Mouse (Mus musculus) stomach, embryonic 16.5 days (tissue): ENCODE data around the gene Ncoa3. TPM values are rescaled to one million over a fixed set of nuclear protein-coding genes. Genes with fewer than 3 reads are reported as not detected.

Source experiments
- ATAC-seq: fragments of 200-750 bp; cut with Nextera tagmentation; 2 replicates; pipeline ENCODE4 v1.8.0; 2017; ENCODE audit warnings: moderate number of reproducible peaks, moderate TSS enrichment; ENCODE audit not compliant: insufficient read depth, low FRiP score
- H3K27ac ChIP-seq: fragments of 300-500 bp; sonication (generic); 2 replicates; pipeline ENCODE4 v1.5.1; 2014; ENCODE audit warnings: low read length
- H3K27me3 ChIP-seq: fragments of 300-500 bp; sonication (generic); 2 replicates; pipeline ENCODE4 v1.6.1; 2014; ENCODE audit warnings: low read length, control low read depth, mixed read lengths; ENCODE audit not compliant: control insufficient read depth, insufficient read depth
- H3K36me3 ChIP-seq: fragments of 300-500 bp; sonication (generic); 2 replicates; pipeline ENCODE4 v1.6.1; 2014; ENCODE audit warnings: low read length; ENCODE audit not compliant: control insufficient read depth, insufficient read depth
- H3K4me1 ChIP-seq: fragments of 300-500 bp; sonication (generic); 2 replicates; pipeline ENCODE4 v1.6.1; 2014; ENCODE audit warnings: low read length, control low read depth, mixed read lengths; ENCODE audit not compliant: control insufficient read depth, insufficient read depth
- H3K4me2 ChIP-seq: fragments of 300-500 bp; sonication (generic); 2 replicates; pipeline ENCODE4 v1.6.1; 2014; ENCODE audit warnings: low read depth, low read length, mixed read lengths
- H3K4me3 ChIP-seq: fragments of 300-500 bp; sonication (generic); replicated peaks from 2 replicates; pipeline ENCODE4 v1.5.1; 2014; ENCODE audit warnings: mild to moderate bottlenecking, low read length
- H3K9ac ChIP-seq: fragments of 300-500 bp; sonication (generic); 2 replicates; pipeline ENCODE4 v1.6.1; 2014; ENCODE audit warnings: low read length
- H3K9me3 ChIP-seq: fragments of 300-500 bp; sonication (generic); replicated peaks from 2 replicates; pipeline ENCODE4 v1.6.1; 2016; ENCODE audit warnings: low read length, control low read depth; ENCODE audit not compliant: control insufficient read depth
- WGBS: fragments of 180-500 bp; shearing (Covaris S2); extraction: QIAGEN DNeasy Blood & Tissue Kit; methylation state at CpG from one replicate; pipeline ENCODE4 v1.1.7; 2014; 5-methylcytosine and 5-hydroxymethylcytosine counted together
- polyA plus RNA-seq: library from polyadenylated mRNA; unstranded; fragments of >200 nt; fragmentation: Nextera tagmentation; extraction: Ambion mirVana; gene quantifications from 2 replicates; pipeline ENCODE4 v1.2.1, GENCODE M21; 2015

The Ncoa3 gene
- polyA plus RNA-seq, 1 experiment from 2014 or later = 15.7 TPM

DNA sequence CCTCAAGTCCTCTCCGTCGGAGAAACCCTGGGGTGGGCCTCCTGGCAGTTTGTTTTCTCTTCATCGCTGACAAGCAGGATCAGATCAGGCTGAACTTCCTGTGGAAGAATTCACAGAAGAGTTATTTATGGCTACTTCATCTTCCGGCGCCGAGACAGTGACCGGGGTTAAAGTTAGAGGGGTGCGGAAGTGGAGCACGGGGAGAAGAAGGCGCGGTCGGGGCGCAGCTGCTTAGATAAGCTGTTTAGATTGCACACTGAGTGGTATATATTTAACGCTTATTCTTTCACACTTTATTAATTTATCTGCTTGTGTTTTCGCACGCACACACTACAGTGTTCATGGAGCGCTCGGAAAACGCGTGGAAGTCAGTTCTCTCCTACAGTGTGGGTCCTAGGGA, 37.6 kb upstream of the Ncoa3 start:
- no peak overlapping the region for H3K4me3 ChIP-seq
- peak overlapping the region; percentile 51 for H3K27ac ChIP-seq
- no peaks in the 10 kb centered on the region for H3K36me3 ChIP-seq
- 0 out of 2 replicates have a peak overlapping the region, but pooled peaks have one; percentile 0 for H3K9ac ChIP-seq
- no peak for ATAC-seq
- peaks cover 2% of the 10 kb centered on the region; the same call in 1 of the 2 replicates for H3K4me1 ChIP-seq
- 29% methylated on average over 20 of the region's 20 CpGs for WGBS
- H3K9me3 ChIP-seq = no peaks in the 10 kb centered on the region
- peak overlapping the region; percentile 11 for H3K4me2 ChIP-seq
- no peaks in the 10 kb centered on the region for H3K27me3 ChIP-seq

DNA sequence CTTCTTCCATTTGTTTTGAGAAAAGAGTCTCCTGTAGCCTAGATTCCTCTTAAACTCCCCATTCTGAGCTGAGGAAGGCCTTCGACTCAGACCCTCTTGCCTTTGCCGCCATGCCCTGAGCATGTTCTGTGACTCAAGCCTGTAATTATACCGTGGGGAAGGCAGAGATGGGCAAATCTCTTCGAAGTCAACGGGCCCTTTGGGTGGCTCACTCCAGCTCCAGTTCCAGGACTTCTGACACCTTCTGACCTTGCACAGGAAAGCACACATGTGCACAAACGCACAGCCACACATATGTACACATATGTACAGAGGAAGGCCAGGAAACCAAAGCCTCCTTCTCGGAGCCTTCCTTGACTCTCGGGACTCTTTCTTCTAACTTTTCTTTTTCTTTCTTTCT, 37.0 kb upstream of the Ncoa3 start:
- Histone ChIP-seq H3K9ac (no peak overlapping the region), H3K27ac (peak overlapping the region; percentile 7; the same call in 1 of the 2 replicates), H3K4me3 (no peak overlapping the region), H3K27me3 (no peaks in the 10 kb centered on the region), H3K36me3 (no peaks in the 10 kb centered on the region), H3K4me1 (peaks cover 2% of the 10 kb centered on the region; the same call in 1 of the 2 replicates), H3K9me3 (no peaks in the 10 kb centered on the region), H3K4me2 (no peak overlapping the region)
- ATAC-seq = no peak
- WGBS = 78% methylated on average over 8 of the region's 8 CpGs

DNA sequence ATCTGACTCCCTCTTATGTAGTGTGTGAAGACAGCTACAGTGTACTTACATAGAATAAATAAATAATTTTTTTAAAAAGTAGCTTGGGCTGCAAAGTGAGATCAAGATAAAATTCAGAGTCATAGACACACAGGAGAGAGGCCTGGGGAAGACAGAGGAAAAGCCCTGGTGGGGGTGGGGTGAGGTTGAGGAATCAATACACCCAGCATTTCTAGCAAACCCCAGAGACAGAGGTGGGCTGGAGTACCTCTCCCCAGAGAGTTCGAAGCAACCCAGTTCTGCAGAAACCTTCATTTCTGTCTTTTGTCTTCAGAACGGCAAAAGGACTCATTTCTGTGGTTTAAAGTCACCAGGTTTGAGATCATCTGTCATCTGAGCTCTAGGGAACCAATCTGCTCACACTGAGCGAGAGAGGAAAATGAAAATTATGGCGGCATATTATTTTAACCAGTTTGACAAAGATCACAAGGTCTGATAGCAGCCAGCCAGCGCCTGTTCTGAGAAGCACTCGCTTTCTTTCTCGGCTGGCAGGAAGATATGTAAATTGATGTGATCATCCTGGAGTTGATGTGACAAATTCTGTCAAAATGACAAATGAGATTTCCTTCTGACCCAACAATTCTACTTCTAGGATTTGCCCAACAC, 36.2 kb upstream of the Ncoa3 start:
- no peak for ATAC-seq

DNA sequence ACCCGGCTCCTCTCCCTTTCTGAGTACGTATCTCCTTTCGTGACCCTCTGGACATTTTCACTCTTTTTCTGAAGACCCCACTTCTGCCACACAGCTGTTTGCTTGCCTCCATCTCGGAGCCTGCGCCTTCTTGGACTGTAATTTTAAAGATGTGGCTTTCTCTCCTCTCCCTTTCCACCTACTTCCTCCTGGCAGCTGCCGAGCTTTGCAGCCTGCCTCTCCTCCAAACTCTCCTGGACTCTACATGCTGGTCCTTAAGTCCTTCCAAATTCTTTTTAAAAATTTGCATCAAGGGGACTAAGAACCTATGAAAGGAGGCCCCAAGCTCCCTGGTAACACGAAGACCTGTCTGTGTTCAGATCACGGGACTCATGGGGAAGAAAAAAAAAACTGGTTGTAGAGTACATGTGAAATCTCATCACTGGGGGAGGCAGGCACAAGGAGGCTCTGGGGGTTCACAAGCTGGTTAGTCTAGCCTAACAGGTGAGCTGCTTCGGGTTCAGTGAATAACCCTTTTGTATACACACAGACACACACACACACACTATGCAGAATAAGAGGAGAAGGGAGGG, 35.1 kb upstream of the Ncoa3 start:
- Histone ChIP-seq H3K27me3 (no peaks in the 10 kb centered on the region), H3K4me2 (no peak overlapping the region), H3K9me3 (no peaks in the 10 kb centered on the region), H3K4me3 (no peak overlapping the region), H3K9ac (no peak overlapping the region), H3K36me3 (no peaks in the 10 kb centered on the region), H3K27ac (no peak overlapping the region), H3K4me1 (peaks cover 2% of the 10 kb centered on the region; the same call in 1 of the 2 replicates)
- no peak for ATAC-seq
- 62% methylated on average over 9 of the region's 9 CpGs for whole genome bisulfite sequencing

More for the DNA sequence above, 36.2 kb upstream of the Ncoa3 start:
- Histone ChIP-seq H3K27ac (no peak overlapping the region), H3K4me2 (no peak overlapping the region), H3K4me1 (peaks cover 2% of the 10 kb centered on the region; the same call in 1 of the 2 replicates), H3K9ac (no peak overlapping the region), H3K27me3 (no peaks in the 10 kb centered on the region), H3K4me3 (no peak overlapping the region), H3K36me3 (no peaks in the 10 kb centered on the region), H3K9me3 (no peaks in the 10 kb centered on the region)
- WGBS = 62% methylated on average over 7 of the region's 7 CpGs

DNA sequence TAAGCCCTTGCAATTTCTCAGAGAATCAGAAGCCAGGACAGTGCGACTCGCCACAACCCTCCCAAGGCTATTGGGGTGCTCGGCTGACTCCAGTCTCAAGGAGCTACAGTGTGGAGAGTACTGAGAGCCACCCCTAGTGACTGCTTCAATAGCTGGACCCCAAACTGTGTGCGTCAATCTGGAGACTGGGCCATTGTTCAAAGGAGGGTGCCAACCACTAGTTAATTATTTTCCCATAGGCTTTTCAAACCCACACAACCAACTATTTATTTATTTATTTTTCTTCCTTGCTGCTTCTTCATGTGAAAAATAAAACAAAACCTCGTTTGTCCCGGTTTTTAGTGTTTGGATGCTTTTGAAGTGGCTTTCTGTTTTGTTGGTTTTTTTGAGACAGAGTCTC, 33.9 kb upstream of the Ncoa3 start:
- WGBS = 86% methylated on average over 6 of the region's 6 CpGs
- Histone ChIP-seq H3K4me3 (no peak overlapping the region), H3K4me1 (peaks cover 2% of the 10 kb centered on the region; the same call in 1 of the 2 replicates), H3K9ac (no peak overlapping the region), H3K9me3 (no peaks in the 10 kb centered on the region), H3K4me2 (no peak overlapping the region), H3K27ac (no peak overlapping the region), H3K27me3 (no peaks in the 10 kb centered on the region), H3K36me3 (no peaks in the 10 kb centered on the region)
- ATAC-seq = no peak

DNA sequence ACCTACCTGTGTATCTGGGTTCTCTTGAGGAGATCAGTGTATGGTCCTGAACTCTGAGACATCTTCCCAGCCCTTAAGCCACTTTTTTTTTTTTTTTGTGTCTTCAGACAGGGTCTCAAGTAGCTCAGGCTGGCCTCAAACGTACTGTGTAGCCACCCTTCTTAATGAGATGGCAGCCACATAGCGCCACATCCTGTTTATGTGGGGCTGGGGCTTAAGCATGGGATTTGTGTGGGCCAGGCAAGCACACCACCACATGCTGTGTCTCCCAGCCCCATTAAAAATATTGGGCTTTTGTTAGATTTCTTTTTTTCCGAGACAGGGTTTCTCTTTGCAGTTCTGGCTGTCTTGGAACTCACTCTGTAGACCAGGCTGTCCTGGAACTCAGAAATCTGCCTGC, 31.7 kb upstream of the Ncoa3 start:
- no peak overlapping the region for H3K4me2 ChIP-seq
- no peak for ATAC-seq
- WGBS = 80% methylated on average over 3 of the region's 3 CpGs

GRCm38 (mm10) chr2:165962824-165963223, 29.6 kb upstream of the Ncoa3 start:
- H3K9ac ChIP-seq = no peak overlapping the region
- H3K9me3 ChIP-seq = no peaks in the 10 kb centered on the region
- H3K36me3 ChIP-seq = no peaks in the 10 kb centered on the region
- no peak overlapping the region for H3K27ac ChIP-seq
- WGBS = 70% methylated on average over 5 of the region's 5 CpGs
- no peaks in the 10 kb centered on the region for H3K27me3 ChIP-seq
- ATAC-seq = no peak
- no peak overlapping the region for H3K4me2 ChIP-seq
- 0 out of 2 replicates have a peak, but pooled peaks cover 3% of the 10 kb centered on the region for H3K4me1 ChIP-seq
- no peak overlapping the region for H3K4me3 ChIP-seq

More for the DNA sequence above, 31.7 kb upstream of the Ncoa3 start:
- H3K27ac ChIP-seq = no peak overlapping the region
- H3K36me3 ChIP-seq = no peaks in the 10 kb centered on the region
- no peaks in the 10 kb centered on the region for H3K4me1 ChIP-seq
- no peak overlapping the region for H3K9ac ChIP-seq
- no peak overlapping the region for H3K4me3 ChIP-seq
- H3K27me3 ChIP-seq = no peaks in the 10 kb centered on the region
- no peaks in the 10 kb centered on the region for H3K9me3 ChIP-seq

- H3K4me2 ChIP-seq = no peak overlapping the region
- 36% methylated on average over 4 of the region's 4 CpGs for WGBS
These were observed 28.3 kb upstream of the Ncoa3 start for GRCm38 (mm10) chr2:165964121-165964520.

DNA sequence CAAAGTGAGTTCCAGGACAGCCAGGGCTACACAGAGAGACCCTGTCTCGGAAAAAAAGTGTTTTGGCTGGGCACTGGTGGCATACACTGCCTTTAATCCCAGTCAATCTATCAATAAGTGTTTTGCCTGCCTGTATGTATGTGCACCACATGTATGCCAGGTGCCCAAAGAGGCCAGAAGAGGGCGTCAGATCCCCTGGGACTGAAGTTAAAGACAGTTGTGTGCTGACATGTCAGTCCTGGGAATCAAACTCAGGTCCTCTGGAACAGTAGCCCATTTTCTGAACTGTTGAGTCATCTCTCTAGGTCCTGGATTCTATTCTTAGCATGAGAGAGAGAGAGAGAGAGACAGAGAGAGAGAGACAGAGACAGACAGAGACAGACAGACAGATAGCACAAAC, 25.4 kb upstream of the Ncoa3 start:
- Histone ChIP-seq H3K4me1 (0 out of 2 replicates have a peak, but pooled peaks cover 16% of the 10 kb centered on the region), H3K27me3 (no peaks in the 10 kb centered on the region), H3K9ac (no peak overlapping the region), H3K27ac (no peak overlapping the region), H3K36me3 (no peaks in the 10 kb centered on the region), H3K4me2 (no peak overlapping the region), H3K9me3 (no peaks in the 10 kb centered on the region), H3K4me3 (no peak overlapping the region)
- WGBS = 91% methylated on average over 2 of the region's 2 CpGs
- ATAC-seq = no peak

More at GRCm38 (mm10) chr2:165964121-165964520, 28.3 kb upstream of the Ncoa3 start:
- Histone ChIP-seq H3K9me3 (no peaks in the 10 kb centered on the region), H3K4me3 (no peak overlapping the region), H3K27ac (peak overlapping the region; percentile 37; the same call in 1 of the 2 replicates), H3K27me3 (no peaks in the 10 kb centered on the region), H3K4me1 (0 out of 2 replicates have a peak, but pooled peaks cover 11% of the 10 kb centered on the region), H3K36me3 (no peaks in the 10 kb centered on the region), H3K9ac (no peak overlapping the region)
- ATAC-seq = peak; percentile 72
